Mouse (Mus musculus) liver, adult 10 weeks (tissue): Measurements from ENCODE around the gene Akap11. TPM values are rescaled to one million over a fixed set of nuclear protein-coding genes. Genes with fewer than 3 reads are reported as not detected.

Source experiments
- polyA plus RNA-seq: library from polyadenylated mRNA; stranded (reverse); fragments of 350-450 nt; fragmentation: Illumina TruSeq; extraction: RNeasy Lipid Tissue Mini Kit (QIAGEN cat#74804); gene quantifications from one replicate; pipeline ENCODE4 v1.2.3, GENCODE M21; 2014; ENCODE audit warnings: low read depth, low replicate concordance

Gene Akap11
- 22.8 TPM for polyA plus RNA-seq

DNA sequence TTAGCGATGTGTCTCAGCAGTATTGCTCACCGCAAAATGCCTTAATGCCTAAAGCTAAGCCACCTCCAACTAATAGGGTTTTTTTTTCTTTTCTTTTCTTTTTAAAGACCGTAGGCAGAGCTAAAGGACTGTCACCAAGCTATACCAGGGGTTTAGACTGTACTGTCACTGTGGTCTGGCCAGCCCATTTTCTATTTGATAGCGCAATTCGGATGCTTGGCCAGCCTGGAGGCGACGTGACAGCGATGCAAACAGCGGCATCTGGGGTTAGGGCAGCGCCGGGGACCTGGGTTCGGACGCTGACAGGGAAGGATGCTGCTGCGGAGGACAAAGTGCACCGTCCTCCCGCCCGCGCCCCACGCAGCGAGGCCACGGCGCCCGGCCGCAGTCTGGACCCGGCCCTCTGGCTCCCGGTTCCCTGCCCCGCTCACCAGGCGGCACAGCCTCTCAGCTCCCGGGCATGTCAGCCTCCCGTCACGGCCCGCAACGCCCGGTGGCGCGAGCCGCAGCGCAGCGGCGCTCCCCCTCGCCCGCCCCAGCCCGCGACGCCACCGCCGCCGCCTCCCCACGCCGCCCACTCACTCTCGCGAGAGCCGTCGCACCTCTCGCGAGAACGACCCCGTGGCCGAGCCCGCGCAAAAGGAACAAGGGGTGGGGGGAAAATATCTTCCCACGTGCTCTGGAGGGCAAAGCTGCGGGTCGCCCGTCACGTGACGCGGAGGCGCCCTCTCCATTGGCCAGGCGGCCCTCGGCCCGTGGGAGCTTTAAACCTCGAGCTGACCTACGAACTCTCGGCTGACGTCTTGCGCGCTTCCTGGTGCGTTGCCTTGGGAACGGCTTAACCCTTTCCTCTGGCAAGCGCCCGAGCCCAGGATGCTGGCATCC lies at the start of gene Akap11:
TSS of gene Akap11 (minus strand) at position 528 of the 885 bp plus-strand sequence.

Other genes starting within 250 kb of the Akap11 start
- not detected for gene Tnfsf11, start 228.8 kb downstream of the Akap11 start, polyA plus RNA-seq
- 1.1 TPM for gene Dgkh, start 196.0 kb upstream of the Akap11 start, polyA plus RNA-seq